Mouse (Mus musculus) neutrophil, adult 65 days (primary cell): Measurements from ENCODE around the gene Rnf130. TPM values are rescaled to one million over a fixed set of nuclear protein-coding genes. Genes with fewer than 3 reads are reported as not detected.

Experiments used
- total RNA-seq: library from RNA; stranded (reverse); gene quantifications from 2 replicates; pipeline ENCODE4 v1.2.4, GENCODE M21; 2023

Rnf130 gene
- 253 and 255 TPM in 2 replicates for total RNA-seq

GRCm38 (mm10) chr11:50024833-50025720 is at the start of gene Rnf130:
Gene Rnf130, plus strand, starts transcription at chr11:50025346.

GRCm38 (mm10) chr11:50130811-50131766 is 105.9 kb downstream of the Rnf130 start, which contains the start of gene Tbc1d9b:
Gene Tbc1d9b, plus strand, starts transcription at chr11:50131396.

Other genes with a start within 250 kb of the Rnf130 start
- not detected in 2 replicates for gene Gfpt2, start 231.2 kb upstream of the Rnf130 start, total RNA-seq
- 22.5 and 24.7 TPM in 2 replicates for gene Mapk9, start 178.6 kb upstream of the Rnf130 start, total RNA-seq
- not detected in 2 replicates for gene Rasgef1c, start 123.5 kb upstream of the Rnf130 start, total RNA-seq
- 53.7 and 70.4 TPM in 2 replicates for gene Tbc1d9b, start 106.0 kb downstream of the Rnf130 start, total RNA-seq
- gene Mrnip, start 149.1 kb downstream of the Rnf130 start, total RNA-seq, result 1.6 and 3.4 TPM in 2 replicates
- gene Sqstm1, start 185.5 kb downstream of the Rnf130 start, total RNA-seq, result 534 and 554 TPM in 2 replicates
- 15.5 and 18.6 TPM in 2 replicates for gene Mgat4b, start 185.5 kb downstream of the Rnf130 start, total RNA-seq
- gene Ltc4s, start 213.3 kb downstream of the Rnf130 start, total RNA-seq, result not detected in 2 replicates